Mouse (Mus musculus) left cerebral cortex, adult 11 months (tissue): ENCODE results near the gene Vwa2.

ENCODE experiments used
- DNase-seq: peaks from one replicate; pipeline ENCODE4 v3.0.0; 2022; ENCODE audit warnings: low spot score

The Vwa2 gene

GRCm38 (mm10) chr19:56873816-56874600, at the start of gene Vwa2:
Gene Vwa2, plus strand, starts transcription at chr19:56874249.
- no peak for DNase-seq

GRCm38 (mm10) chr19:56826047-56826631, 47.9 kb upstream of the Vwa2 start, which contains the start of gene Tdrd1:
Gene Tdrd1, plus strand, starts transcription at chr19:56826209.
- DNase-seq: no peak

- DNase-seq: no peak
Observed at GRCm38 (mm10) chr19:56828305-56828704, 45.7 kb upstream of the Vwa2 start.

- no peak for DNase-seq
Observed at GRCm38 (mm10) chr19:56829267-56829666, 44.8 kb upstream of the Vwa2 start.

- no peak for DNase-seq
Observed at GRCm38 (mm10) chr19:56830163-56830562, 43.9 kb upstream of the Vwa2 start.

GRCm38 (mm10) chr19:56835340-56835739, 38.7 kb upstream of the Vwa2 start:
- DNase-seq: no peak

GRCm38 (mm10) chr19:56838942-56839706, 34.9 kb upstream of the Vwa2 start:
- no peak for DNase-seq

- DNase-seq: no peak
Observed at GRCm38 (mm10) chr19:56842974-56843373, 31.1 kb upstream of the Vwa2 start.

- no peak for DNase-seq
Observed at GRCm38 (mm10) chr19:56852590-56852989, 21.5 kb upstream of the Vwa2 start.

- DNase-seq: no peak
Observed at GRCm38 (mm10) chr19:56856455-56856854, 17.6 kb upstream of the Vwa2 start.

- DNase-seq: no peak
Observed at GRCm38 (mm10) chr19:56867701-56868100, 6.3 kb upstream of the Vwa2 start.

GRCm38 (mm10) chr19:56874601-56875315, 709 bp downstream of the Vwa2 start:
- DNase-seq: no peak

- DNase-seq: no peak
Observed at GRCm38 (mm10) chr19:56877364-56877763, 3.3 kb downstream of the Vwa2 start.

GRCm38 (mm10) chr19:56887879-56888278, 13.8 kb downstream of the Vwa2 start:
- DNase-seq: no peak

- no peak for DNase-seq
Observed at GRCm38 (mm10) chr19:56888654-56889053, 14.6 kb downstream of the Vwa2 start.

- DNase-seq: no peak
Observed at GRCm38 (mm10) chr19:56891438-56891837, 17.4 kb downstream of the Vwa2 start.

- no peak for DNase-seq
Observed at GRCm38 (mm10) chr19:56892586-56892985, 18.5 kb downstream of the Vwa2 start.

- DNase-seq: no peak
Observed at GRCm38 (mm10) chr19:56893326-56893725, 19.3 kb downstream of the Vwa2 start.

- no peak for DNase-seq
Observed at GRCm38 (mm10) chr19:56897654-56898053, 23.6 kb downstream of the Vwa2 start.

- DNase-seq: no peak
Observed at GRCm38 (mm10) chr19:56904095-56904494, 30.0 kb downstream of the Vwa2 start.

- no peak for DNase-seq
Observed at GRCm38 (mm10) chr19:56905395-56905794, 31.3 kb downstream of the Vwa2 start.

- DNase-seq: no peak
Observed at GRCm38 (mm10) chr19:56907850-56908249, 33.8 kb downstream of the Vwa2 start.
